Mouse (Mus musculus): ENCODE measurements around the gene Atp8a2.

Gene Atp8a2

DNA sequence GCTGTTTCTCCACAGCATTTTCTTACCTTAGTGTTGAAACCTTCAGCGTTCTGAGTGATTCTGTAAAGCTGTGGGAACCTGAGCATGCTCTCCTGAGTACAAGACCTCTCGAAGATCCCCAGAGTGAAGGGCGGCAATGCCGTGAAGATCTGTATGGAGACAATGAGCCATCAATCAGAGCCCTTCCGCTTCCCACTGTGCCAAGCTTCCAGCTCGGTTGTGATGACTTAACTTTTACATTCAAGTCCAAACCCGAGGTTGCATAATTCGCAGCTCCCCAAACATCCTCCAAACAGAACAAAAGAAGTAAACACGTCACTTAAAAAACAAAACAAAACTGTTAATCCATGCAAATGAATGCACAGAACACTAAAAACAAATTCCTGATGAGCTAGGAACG, 403.1 kb downstream of the Atp8a2 start:
- no peak for DNase-seq (ENCODE audit: low spot score in 2 of 2)

GRCm38 (mm10) chr14:59783348-59784341, 413.3 kb downstream of the Atp8a2 start:
- no peak for DNase-seq (ENCODE audit: low spot score in 2 of 2)

GRCm38 (mm10) chr14:59780391-59780790, 416.6 kb downstream of the Atp8a2 start:
- DNase-seq (ENCODE audit: low spot score in 2 of 2): no peak

DNA sequence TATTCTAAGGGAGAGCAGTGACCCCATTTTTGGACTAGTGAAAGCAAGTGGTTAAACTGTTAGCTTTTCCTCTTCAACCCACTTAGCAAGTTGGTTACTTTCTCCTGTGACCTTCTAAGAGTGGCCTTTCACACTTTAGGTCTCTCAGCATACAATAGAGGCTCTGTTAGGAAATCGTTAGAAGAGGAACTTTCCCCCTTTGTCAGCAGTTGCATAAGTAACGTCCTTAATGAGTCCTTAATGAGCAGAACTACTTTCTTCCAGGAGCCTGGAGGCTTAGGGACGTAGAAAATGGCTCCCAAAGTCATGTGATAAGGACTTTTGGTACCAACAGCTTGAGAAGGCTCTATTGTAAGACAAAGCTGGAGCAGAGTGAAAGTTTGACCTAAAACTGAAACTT, 434.8 kb downstream of the Atp8a2 start:
- DNase-seq (ENCODE audit: low spot score in 2 of 2): no peak

- DNase-seq (ENCODE audit: low spot score in 2 of 2): no peak
Observed at GRCm38 (mm10) chr14:59759900-59760493, 437.0 kb downstream of the Atp8a2 start.

- no peak for DNase-seq (ENCODE audit: low spot score in 2 of 2)
Observed at GRCm38 (mm10) chr14:59759196-59759839, 437.7 kb downstream of the Atp8a2 start.

GRCm38 (mm10) chr14:59752401-59752800, 444.6 kb downstream of the Atp8a2 start:
- no peak for DNase-seq (ENCODE audit: low spot score in 2 of 2)

- no peak for DNase-seq (ENCODE audit: low spot score in 2 of 2)
Observed at GRCm38 (mm10) chr14:59750005-59750404, 447.0 kb downstream of the Atp8a2 start.

- no peak for DNase-seq (ENCODE audit: low spot score in 2 of 2)
Observed at GRCm38 (mm10) chr14:59745676-59746075, 451.3 kb downstream of the Atp8a2 start.

- DNase-seq (ENCODE audit: low spot score in 2 of 2): no peak
Observed at GRCm38 (mm10) chr14:59741752-59742151, 455.2 kb downstream of the Atp8a2 start.

DNA sequence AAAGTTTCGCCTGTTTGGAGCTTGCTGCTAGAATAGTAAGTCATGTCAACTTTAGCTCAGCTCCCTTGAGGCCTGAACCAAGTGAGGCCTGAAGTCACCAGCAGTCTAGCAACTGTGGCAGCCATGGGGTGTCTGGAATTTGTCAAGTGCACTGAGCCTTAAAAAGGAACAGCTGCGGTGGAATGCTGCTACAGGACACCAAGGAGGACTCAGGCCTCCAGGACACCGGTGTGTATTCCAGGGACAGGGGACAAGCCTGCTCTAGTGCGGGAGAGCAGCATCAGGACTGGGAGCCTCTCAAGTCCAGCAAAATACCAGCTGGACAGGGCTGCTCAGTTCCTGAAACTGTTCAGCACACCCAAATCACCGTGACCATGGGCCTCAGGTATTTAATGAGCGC, 457.5 kb downstream of the Atp8a2 start:
- no peak for DNase-seq (ENCODE audit: low spot score in 2 of 2)

DNA sequence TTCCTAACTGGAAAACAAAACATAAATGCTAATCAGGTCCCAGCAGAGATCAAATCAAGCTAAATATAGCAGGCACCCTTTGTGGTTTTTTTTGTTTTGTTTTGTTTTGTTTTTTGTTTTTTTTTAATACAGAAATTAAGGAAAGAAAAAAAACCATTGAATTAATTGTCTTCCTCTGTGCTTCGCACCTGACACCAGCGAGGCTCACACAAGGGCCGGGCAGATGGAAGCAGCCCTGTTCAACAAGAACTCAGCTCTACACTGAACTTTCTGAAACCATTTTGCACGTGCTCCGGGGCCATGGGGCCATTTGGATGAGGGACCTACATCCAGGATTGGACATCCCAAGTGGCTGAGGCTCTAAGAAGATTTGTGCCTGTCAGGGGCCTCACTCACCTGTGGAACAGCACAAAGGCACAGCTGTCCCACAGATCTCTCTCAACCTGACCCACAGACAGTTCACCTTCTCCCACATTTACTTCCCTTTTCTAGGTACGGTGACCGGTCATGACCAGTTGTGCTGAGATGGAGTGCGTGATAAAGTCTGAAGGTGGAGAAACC, 459.2 kb downstream of the Atp8a2 start:
- no peak for DNase-seq (ENCODE audit: low spot score in 2 of 2)

GRCm38 (mm10) chr14:59736861-59737700, 459.9 kb downstream of the Atp8a2 start:
- peak in 1 of 2 experiments; percentile 27 for DNase-seq (ENCODE audit: low spot score in 2 of 2)

DNA sequence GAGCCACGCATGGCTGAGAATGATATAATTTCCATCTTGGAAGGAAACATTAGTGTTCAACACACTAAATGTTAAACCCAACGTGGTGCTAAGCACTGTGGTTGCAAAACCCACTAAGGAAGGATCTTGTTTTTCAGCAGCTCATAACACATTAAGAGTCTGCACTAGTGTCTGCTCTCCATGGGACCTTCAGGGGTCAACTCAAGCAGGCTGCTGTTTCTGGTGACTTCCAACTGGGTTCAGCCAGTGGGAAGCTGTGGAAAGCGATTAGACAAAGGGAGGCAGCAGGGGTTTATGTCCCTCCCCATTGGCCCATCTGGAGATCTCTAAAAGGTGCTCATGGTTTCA, 467.0 kb downstream of the Atp8a2 start:
- DNase-seq (ENCODE audit: low spot score in 2 of 2): no peak

- no peak for DNase-seq (ENCODE audit: low spot score in 2 of 2)
Observed at GRCm38 (mm10) chr14:59729298-59730042, 467.5 kb downstream of the Atp8a2 start.

DNA sequence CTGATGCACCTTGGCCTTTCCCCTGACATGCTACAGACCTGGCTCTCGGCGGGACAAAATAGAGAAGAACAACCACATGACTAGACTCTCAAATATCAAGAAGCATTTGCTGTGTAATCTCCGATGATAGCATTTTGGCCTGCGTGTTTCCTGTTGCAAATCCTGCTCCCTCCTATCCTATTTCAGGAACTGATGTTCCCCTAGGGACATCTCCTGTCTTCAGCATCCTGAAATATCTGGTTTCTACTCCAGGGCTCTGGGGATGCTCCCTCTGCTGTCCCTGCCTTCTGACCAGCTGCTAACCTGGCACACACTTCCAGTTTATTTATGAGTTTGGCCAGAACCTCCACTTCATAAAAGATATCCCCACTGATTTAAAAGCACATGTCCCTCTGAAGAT, 470.0 kb downstream of the Atp8a2 start:
- no peak for DNase-seq (ENCODE audit: low spot score in 2 of 2)

DNA sequence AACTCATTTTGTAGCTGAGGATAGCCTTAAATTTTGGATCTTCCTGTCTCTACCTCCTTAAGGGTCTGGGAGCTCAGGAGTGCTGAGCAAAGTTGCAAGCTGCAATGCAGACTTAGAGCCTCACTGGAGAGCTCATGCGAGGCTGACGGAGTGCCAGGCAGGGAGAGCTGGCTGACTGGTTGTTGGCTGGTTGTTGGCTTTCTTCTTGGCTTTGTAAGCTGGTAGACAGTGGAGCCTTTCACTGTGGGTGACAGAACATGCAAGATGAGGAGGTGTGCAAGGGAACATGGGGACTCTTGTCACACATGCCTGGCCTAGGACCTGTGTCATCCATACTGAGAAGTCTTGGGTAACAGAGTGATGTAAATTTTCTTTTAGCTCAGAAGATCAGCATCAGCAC, 473.8 kb downstream of the Atp8a2 start:
- DNase-seq (ENCODE audit: low spot score in 2 of 2): no peak

DNA sequence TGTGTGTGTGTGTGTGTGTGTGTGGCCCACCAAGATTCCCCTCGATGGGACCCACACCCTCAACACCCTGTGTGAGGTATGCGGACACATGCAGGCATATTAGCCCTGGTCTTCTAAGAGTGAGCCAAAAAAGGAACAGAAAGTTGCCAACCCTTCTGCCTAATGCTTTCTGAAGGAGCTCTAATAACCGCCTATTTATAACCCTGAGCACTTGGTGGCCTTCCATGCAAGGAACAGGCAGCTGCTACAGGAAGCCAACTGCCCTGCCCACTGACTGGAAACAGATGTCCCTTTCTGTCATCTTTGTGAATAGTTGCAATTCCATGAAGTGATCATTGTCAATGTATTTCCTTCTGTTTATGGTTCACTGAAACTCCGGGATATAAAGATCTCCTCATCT, 475.0 kb downstream of the Atp8a2 start:
- no peak for DNase-seq (ENCODE audit: low spot score in 2 of 2)

- no peak for DNase-seq (ENCODE audit: low spot score in 2 of 2)
Observed at GRCm38 (mm10) chr14:59721356-59721755, 475.6 kb downstream of the Atp8a2 start.

DNA sequence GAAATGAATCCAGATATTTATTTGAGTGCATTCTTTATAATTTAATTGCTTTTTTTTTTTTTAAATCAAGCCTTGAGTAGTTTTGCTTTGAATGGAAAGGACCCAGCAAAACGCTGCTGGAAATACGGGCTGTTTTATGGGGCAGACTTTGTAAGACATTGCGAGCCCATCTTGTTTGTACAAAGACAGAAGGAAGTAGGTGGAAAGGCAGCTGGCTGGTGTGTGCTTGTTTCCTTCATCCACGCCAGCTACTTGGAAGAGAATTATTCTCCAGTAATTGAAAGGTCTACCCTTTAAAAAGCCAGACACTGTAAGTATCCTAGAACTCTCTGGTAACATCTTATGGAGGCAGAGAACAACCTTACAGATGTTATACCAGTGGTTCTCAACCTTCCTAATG, 476.6 kb downstream of the Atp8a2 start:
- peak; percentile 29 to 40 for DNase-seq (ENCODE audit: low spot score in 2 of 2)
